Mouse (Mus musculus): ENCODE results near the gene Ackr1.

The Ackr1 gene

DNA sequence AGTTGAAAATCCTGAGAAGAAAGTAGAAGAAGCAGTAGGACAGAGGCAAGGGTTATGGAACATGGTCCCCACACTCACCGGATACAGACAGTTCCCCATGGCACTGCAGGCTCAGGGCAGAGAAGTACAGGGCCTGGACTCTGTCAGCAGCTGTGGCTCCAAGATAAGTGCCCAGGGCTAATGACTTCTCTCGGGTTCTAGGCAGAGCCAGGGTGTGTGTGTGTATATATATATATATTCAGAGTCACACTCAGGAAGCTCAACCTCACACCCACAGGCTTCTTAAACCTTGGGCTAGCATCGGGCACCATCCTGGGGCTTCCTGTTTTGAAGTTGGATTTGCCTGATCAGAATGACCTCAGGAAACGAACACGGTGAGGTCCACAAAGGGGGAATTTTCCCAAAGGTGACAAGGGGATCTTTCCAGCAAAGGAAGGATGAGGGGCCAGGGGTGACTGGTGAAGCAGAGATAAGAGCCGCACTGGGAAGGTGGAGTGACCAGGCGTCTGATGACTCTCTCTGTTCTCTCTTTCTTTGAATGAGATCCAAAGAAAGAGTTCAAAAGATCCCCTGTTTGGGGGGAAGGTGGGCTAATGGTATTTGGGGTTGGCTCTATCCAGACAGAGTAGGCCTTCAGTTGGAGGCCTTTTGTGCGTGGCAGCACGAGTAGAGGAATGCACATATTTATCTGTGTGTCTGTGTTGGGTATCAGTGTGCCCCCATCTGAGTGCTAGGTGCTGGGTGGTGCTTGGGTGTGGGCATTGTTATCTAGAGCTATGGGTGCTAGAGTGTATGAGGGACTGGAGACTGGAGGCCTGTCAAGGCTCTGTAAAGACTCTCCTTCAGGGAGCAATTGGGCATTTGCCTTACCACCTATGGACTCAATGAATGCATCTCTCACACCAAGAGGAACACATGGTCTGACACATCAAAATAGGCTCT lies at the start of gene Ackr1:
Gene Ackr1, minus strand, starts transcription at position 439 of the 942 bp plus-strand sequence.
- no peak for DNase-seq

DNA sequence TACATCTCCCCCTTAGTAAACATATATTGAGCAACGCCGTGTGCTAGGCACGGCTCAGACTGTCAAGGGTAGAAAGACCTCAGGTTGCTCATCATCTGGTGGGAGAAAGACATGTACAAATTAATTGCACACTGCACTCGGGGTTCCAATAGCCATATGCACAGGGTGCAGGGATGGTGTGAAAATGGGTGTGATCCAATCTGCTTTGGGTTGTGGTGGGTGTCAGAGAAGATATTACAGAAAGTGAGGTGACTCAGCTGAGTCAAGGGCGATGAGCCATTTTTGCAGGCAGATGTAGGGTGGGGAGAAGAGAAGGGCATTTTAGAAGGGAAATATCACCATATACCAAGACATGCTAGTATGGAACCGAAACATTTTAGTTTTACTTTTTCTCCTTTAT lies 47.9 kb upstream of the Ackr1 start:
- no peak for DNase-seq

DNA sequence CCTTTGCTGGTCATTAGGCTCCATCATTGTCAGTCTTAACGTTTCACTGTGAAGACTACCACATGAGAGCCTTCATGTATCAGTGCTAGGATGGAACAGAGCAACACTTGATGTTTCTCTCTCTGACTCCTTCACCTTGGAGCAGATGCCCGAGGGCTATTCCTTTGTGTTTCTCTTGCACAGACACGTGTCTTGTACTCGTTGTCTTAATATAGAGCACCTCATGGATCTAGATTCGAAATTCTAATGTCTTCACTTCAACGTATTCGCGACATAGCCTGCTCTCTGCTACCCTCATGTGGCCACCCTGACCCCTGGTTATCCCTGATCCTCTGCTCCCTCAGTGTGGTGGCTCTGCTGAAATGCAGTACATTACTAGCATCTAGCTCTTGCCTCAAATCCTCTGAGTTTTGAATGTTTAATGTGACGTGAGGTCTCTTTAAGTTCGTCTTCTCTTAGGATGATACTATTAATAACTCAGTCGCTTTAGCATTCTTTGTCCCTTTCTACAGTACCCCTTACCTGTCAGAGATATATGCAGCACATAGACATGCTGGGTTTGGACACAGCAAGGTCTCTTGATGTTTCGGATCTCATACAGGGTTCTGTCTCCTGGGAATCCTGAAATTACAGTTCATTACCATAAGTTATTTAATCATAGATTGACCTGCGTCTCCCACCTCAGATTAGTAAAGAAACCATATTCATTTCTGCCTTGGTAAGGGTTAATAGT lies 44.0 kb upstream of the Ackr1 start:
- DNase-seq: peak; percentile 65

GRCm38 (mm10) chr1:173374020-173374419 lies 40.5 kb upstream of the Ackr1 start:
- DNase-seq: no peak

- no peak for DNase-seq
These were observed 38.0 kb upstream of the Ackr1 start for GRCm38 (mm10) chr1:173371586-173371985.

- no peak for DNase-seq
These were observed 36.9 kb upstream of the Ackr1 start for GRCm38 (mm10) chr1:173370456-173370855.

- no peak for DNase-seq
These were observed 36.1 kb upstream of the Ackr1 start for GRCm38 (mm10) chr1:173369611-173370010.

DNA sequence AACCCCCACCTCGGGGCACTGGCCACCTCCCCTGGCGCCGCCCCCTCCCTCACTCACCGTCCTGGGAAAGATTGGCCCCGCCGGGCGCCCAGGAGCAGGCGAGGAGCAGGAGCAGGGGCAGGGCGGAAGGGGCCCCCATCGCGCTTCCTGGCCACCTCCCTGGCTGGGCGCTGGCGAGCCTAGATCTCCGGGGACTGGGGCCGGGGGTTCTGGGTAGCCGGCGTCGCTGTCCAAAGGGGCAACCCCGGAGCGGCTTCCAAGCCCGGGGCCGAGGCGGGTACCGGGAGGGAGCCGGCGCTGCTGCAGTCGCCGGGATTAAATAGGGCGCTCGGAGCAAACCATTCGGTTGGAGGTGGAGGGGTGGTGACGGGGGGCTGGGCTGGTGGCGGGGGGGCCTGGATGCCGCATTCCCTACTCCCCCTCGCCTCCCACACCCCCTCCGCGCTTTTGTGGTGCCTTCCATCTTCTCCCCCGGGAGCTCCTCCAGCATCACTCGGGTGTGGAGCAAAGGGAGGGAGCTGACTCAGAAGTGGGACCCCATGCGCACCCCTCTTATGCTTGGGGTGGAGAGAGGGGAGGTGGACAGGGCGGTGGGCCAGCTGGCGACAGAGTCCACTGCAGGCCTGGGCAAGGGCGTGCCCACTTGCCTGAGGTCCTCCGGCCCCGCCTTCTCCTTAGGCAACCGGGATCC lies 34.0 kb upstream of the Ackr1 start, which contains the start of gene Cadm3:
Gene Cadm3, minus strand, starts transcription at position 340 of the 691 bp plus-strand sequence.
- peak; percentile 79 for DNase-seq

GRCm38 (mm10) chr1:173366701-173367355 lies 33.3 kb upstream of the Ackr1 start:
- peak; percentile 51 for DNase-seq

DNA sequence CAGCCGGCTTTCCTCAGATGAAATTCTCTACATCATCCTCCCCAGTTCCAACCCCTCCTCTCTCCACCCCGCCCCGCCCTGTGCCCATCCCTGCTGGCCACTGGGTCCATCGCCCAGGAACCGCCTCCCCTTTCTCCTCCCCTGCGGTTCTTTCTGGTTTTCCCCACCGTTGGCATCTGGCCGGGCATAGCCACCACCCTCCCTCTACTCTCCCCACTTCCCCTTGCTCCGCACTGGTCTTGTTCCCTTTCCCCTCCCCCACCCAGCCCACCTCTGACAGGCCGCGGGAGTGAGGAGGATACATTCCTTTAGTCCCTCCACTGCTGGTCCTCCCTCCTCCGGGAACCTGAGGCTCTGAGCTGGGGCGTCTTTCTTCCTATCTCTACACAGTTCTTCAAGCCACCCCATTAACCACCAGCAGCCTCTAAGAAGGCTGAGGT lies 32.4 kb upstream of the Ackr1 start:
- DNase-seq: no peak

DNA sequence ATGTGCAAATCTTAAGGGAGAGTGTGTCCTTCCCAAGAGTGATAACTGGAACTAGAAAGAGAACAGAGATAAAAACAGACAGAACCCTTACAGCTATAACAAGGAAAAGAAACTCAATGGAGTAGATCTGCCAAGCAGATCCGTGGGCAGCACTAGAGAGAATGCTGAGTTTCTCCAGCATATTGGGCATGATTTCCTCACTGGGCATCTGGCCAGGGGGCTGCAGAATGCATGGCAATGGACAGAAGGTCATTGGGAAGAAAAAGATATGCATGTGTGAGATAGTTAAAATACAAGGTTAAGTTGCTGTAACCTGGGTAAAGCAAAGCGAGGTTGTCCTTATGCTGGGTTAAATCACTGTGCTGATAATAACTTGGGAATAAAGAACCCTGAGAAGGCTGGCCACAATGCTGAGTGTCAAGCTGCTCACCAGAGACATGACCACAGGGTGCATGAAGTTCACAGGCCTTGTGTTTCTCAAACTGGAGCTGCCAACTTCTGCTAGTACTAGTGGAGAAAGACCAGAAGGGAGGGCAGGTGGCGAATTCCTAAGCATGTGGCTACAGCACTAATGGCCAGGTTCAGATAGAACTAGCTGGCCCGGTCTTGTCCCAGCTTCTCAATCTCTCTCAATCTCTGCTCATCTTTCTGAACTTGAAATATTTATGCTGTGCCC lies 30.7 kb upstream of the Ackr1 start:
- no peak for DNase-seq

DNA sequence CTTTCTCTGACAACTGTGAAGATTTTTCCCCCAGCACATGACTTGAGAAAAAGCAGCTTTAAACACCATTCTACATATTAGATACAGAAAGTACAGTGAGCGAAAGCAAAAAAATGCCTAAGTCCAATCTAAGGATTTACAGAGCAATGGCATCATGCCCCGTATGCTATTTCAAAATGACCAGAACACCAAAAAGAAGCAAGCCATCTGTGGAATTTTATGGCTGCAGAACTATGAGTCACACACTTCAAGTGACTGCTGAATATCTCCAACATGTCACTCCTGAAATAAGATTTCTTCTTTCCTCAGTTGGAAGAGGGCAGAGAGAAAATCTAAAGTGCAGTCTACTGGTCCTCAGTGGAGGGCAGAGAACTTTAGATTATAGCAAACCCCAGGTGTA lies 29.9 kb upstream of the Ackr1 start:
- no peak for DNase-seq

- no peak for DNase-seq
These were observed 28.1 kb upstream of the Ackr1 start for GRCm38 (mm10) chr1:173361651-173362050.

- no peak for DNase-seq
These were observed 26.2 kb upstream of the Ackr1 start for GRCm38 (mm10) chr1:173359590-173360290.

DNA sequence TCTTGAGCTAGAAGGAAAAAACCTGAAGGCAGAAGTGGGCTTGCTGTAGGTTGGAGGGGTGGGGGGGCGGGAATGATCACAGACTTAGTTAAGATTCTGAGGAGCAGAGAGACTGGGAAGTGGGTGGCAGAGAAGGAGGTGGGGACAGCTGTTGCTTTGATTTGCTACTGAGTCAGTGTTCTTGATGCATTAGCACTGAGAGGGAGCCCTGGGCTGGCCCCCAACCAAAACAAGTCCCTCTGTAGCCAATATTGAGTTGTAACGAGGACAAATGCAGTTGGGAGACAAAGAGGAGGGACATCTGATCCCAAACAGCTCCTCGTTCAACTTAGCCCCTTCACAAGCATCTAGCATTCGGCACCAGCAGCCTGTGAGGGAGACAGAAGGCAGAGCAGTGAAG lies 24.2 kb upstream of the Ackr1 start:
- peak; percentile 64 for DNase-seq

DNA sequence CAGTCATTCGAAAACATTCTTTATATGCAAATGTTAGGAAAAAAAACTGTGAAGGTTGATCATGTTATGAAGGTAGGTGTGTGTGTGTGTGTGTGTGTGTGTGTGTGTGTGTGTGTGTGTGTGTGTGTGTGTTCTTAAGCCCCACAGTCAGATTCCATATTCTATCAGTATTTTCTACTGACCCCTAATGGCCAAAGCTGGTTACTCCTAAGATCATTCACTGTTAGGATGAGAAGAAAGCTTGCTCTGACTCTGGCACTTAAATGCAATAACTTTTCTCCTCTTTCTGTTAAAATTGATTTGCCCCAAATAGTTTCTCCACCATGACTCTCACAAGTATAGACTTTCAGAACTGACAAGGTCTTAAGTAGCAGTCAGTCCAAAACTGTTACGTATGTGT lies 23.1 kb upstream of the Ackr1 start:
- no peak for DNase-seq

- no peak for DNase-seq
These were observed 21.7 kb upstream of the Ackr1 start for GRCm38 (mm10) chr1:173355107-173355846.

DNA sequence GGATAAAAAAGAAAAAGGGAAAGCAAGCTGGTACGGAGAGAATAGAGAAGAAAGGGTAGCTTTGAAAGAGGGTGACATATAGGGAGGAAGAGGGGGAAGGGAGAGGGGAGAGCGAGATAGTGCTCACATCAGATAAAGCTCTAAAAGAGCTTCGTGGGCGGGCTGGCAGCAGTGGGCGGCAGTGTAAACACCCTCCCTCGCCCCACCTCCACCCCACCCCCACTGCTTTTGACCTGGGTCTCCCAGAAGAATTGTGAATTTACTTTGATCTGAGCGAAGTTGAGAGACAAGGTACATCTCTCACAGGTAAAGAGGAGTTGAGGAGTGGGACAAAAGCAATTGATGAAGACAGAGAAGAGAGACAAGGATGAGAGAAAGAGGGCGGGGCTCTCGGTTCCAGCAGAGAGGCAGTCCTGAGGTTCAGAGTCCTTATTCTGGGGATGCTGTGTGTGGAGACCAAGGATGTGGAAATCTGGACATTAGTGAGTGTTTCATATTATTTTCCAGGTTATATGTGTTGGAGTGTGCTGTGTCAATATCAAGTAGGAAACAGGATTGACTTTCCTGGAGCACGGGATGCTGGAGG lies 16.9 kb upstream of the Ackr1 start, which contains the start of gene Aim2:
Gene Aim2, plus strand, starts transcription at position 508 of the 586 bp plus-strand sequence.
- DNase-seq: no peak

- no peak for DNase-seq
These were observed 16.4 kb upstream of the Ackr1 start for GRCm38 (mm10) chr1:173349946-173350345.

- no peak for DNase-seq
These were observed 15.6 kb upstream of the Ackr1 start for GRCm38 (mm10) chr1:173349192-173349591.

All from layer of hippocampus, adult 9-11 months (tissue).